Mouse (Mus musculus) kidney, adult 2 months (tissue): ENCODE data around the gene Rasl10a. TPM values are rescaled to one million over a fixed set of nuclear protein-coding genes. Genes with fewer than 3 reads are reported as not detected.

ENCODE experiments used
- DNase-seq: peaks from one replicate; pipeline ENCODE4 v3.0.0; 2021
- H3K27ac ChIP-seq: fragments of 200-500 bp; 2 replicates; pipeline ENCODE4 v1.5.1; 2012; ENCODE audit warnings: low read depth, low read length, control low read depth, inconsistent platforms; ENCODE audit not compliant: insufficient read depth
- H3K27me3 ChIP-seq: fragments of 200-500 bp; replicated peaks from 2 replicates; pipeline ENCODE4 v1.6.1; 2012; ENCODE audit warnings: mild to moderate bottlenecking, moderate library complexity, low read length, inconsistent platforms; ENCODE audit not compliant: control insufficient read depth, insufficient read depth
- H3K36me3 ChIP-seq: fragments of 200-500 bp; 2 replicates; pipeline ENCODE4 v1.6.1; 2012; ENCODE audit warnings: mild to moderate bottlenecking, moderate library complexity, low read length, inconsistent platforms; ENCODE audit not compliant: control insufficient read depth, insufficient read depth
- H3K4me1 ChIP-seq: fragments of 200-500 bp; 2 replicates; pipeline ENCODE4 v1.6.1; 2011; ENCODE audit warnings: low read length; ENCODE audit not compliant: control insufficient read depth, insufficient read depth
- H3K4me3 ChIP-seq: fragments of 200-500 bp; 2 replicates; pipeline ENCODE4 v1.5.1; 2011; ENCODE audit warnings: mild to moderate bottlenecking, low read depth, low read length, control low read depth; ENCODE audit not compliant: insufficient read depth
- CTCF ChIP-seq: fragments of 200-500 bp; conservative IDR thresholded peaks from 2 replicates; pipeline ENCODE4 v1.5.1; 2011; ENCODE audit warnings: low read depth, mild to moderate bottlenecking, control low read depth, low read length, moderate library complexity, mixed read lengths; ENCODE audit not compliant: insufficient read depth, insufficient read length
- POLR2A ChIP-seq: fragments of 200-500 bp; IDR thresholded peaks from one replicate; pipeline ENCODE4 v1.6.1; 2011; ENCODE audit warnings: low read depth, low read length, control low read depth
- WGBS: fragments of 180-500 bp; shearing (Covaris S2); methylation state at CpG from one replicate; pipeline ENCODE4 v1.1.7; 2018; 5-methylcytosine and 5-hydroxymethylcytosine counted together
- polyA plus RNA-seq: library from polyadenylated mRNA; depleted of rRNA; stranded (reverse); fragments of >200 nt; gene quantifications from 2 replicates; pipeline ENCODE4 v1.2.3, GENCODE M21; 2012

Rasl10a gene
- polyA plus RNA-seq, 1 experiment, result 1.1 TPM

- Histone ChIP-seq H3K4me1 (peaks cover 17% of the 10 kb centered on the region; the same call in 1 of the 2 replicates), H3K27me3 (no peaks in the 10 kb centered on the region), H3K36me3 (peaks cover 25% of the 10 kb centered on the region), H3K27ac (0 out of 2 replicates have a peak overlapping the region, but pooled peaks have one; percentile 9), H3K4me3 (no peak overlapping the region)
- no peak for DNase-seq
- TF ChIP-seq CTCF, result no peak
- TF ChIP-seq POLR2A, result no peak
- 82% methylated on average over 1 of the region's 1 CpGs for WGBS
Observed at GRCm38 (mm10) chr11:5089147-5089546, 31.2 kb downstream of the Rasl10a start.

GRCm38 (mm10) chr11:5091706-5092105 is 33.8 kb downstream of the Rasl10a start:
- 14% methylated on average over 2 of the region's 2 CpGs for WGBS
- no peak overlapping the region for H3K27ac ChIP-seq

GRCm38 (mm10) chr11:5095877-5096276 is 37.9 kb downstream of the Rasl10a start:
- H3K27me3 ChIP-seq, result no peaks in the 10 kb centered on the region
- H3K36me3 ChIP-seq, result peaks cover 1% of the 10 kb centered on the region
- no peak for DNase-seq
- 43% methylated on average over 5 of the region's 5 CpGs for WGBS
- peaks cover 18% of the 10 kb centered on the region; the same call in 1 of the 2 replicates for H3K4me1 ChIP-seq
- no peak overlapping the region for H3K4me3 ChIP-seq
- H3K27ac ChIP-seq, result no peak overlapping the region
- no peak for TF ChIP-seq POLR2A
- TF ChIP-seq CTCF, result no peak

More at GRCm38 (mm10) chr11:5091706-5092105, 33.8 kb downstream of the Rasl10a start:
- no peak for TF ChIP-seq POLR2A
- TF ChIP-seq CTCF, result peak; percentile 35; the same call in 1 of the 2 replicates
- Histone ChIP-seq H3K4me3 (no peak overlapping the region), H3K27me3 (no peaks in the 10 kb centered on the region), H3K4me1 (peaks cover 19% of the 10 kb centered on the region; the same call in 1 of the 2 replicates), H3K36me3 (peaks cover 10% of the 10 kb centered on the region)
- no peak for DNase-seq

- Histone ChIP-seq H3K4me1 (peaks cover 18% of the 10 kb centered on the region; the same call in 1 of the 2 replicates), H3K36me3 (peaks cover 1% of the 10 kb centered on the region), H3K27me3 (no peaks in the 10 kb centered on the region), H3K27ac (no peak overlapping the region), H3K4me3 (no peak overlapping the region)
- DNase-seq, result no peak
- WGBS, result 14% methylated on average over 8 of the region's 8 CpGs
- TF ChIP-seq CTCF, result no peak
Observed at GRCm38 (mm10) chr11:5096480-5097020, 38.6 kb downstream of the Rasl10a start.

GRCm38 (mm10) chr11:5098035-5098735 is 40.3 kb downstream of the Rasl10a start:
- Histone ChIP-seq H3K4me3 (peak overlapping the region; percentile 70), H3K36me3 (no peaks in the 10 kb centered on the region), H3K27me3 (no peaks in the 10 kb centered on the region), H3K27ac (peak overlapping the region; percentile 99), H3K4me1 (peaks cover 7% of the 10 kb centered on the region; the same call in 1 of the 2 replicates)
- TF ChIP-seq CTCF (no peak), POLR2A (no peak)
- DNase-seq, result peak; percentile 70
- WGBS, result 1% methylated on average over 44 of the region's 44 CpGs

- Histone ChIP-seq H3K36me3 (no peaks in the 10 kb centered on the region), H3K27ac (peak within 1 kb of the TSS; percentile 99), H3K27me3 (no peaks in the 10 kb centered on the region), H3K4me1 (peaks cover 7% of the 10 kb centered on the region; the same call in 1 of the 2 replicates), H3K4me3 (peak within 1 kb of the TSS; percentile 70)
- DNase-seq, result peak; percentile 98
- WGBS, result under 1% methylated on average over 92 of the region's 92 CpGs
- TF ChIP-seq CTCF (no peak), POLR2A (peak; percentile 53)
Observed at GRCm38 (mm10) chr11:5098736-5099542, 41.0 kb downstream of the Rasl10a start, which contains the start of the genes Rhbdd3 and Ewsr1. Gene Rhbdd3, plus strand, starts transcription at chr11:5098926. Gene Ewsr1, minus strand, starts transcription at chr11:5099266.

GRCm38 (mm10) chr11:5099576-5100183 is 41.8 kb downstream of the Rasl10a start:
- H3K4me3 ChIP-seq, result peak overlapping the region; percentile 70
- no peaks in the 10 kb centered on the region for H3K27me3 ChIP-seq
- peaks cover 7% of the 10 kb centered on the region; the same call in 1 of the 2 replicates for H3K4me1 ChIP-seq
- H3K27ac ChIP-seq, result peak overlapping the region; percentile 92
- WGBS, result under 1% methylated on average over 31 of the region's 31 CpGs
- peak; percentile 92 for DNase-seq
- H3K36me3 ChIP-seq, result no peaks in the 10 kb centered on the region
- TF ChIP-seq CTCF (no peak), POLR2A (peak; percentile 78)
